Mouse (Mus musculus) lung, postnatal 25 days (tissue): ENCODE data around the gene Gm20388.

Source experiments
- DNase-seq: peaks from one replicate; pipeline ENCODE4 v3.0.0; 2022; ENCODE audit warnings: low spot score

The Gm20388 gene

GRCm38 (mm10) chr8:123648245-123649170 lies 3737.9 kb downstream of the Gm20388 start:
- peak; percentile 54 for DNase-seq

GRCm38 (mm10) chr8:123649483-123649882 lies 3738.8 kb downstream of the Gm20388 start:
- DNase-seq: no peak

GRCm38 (mm10) chr8:123651390-123652098 lies 3740.9 kb downstream of the Gm20388 start:
- no peak for DNase-seq

GRCm38 (mm10) chr8:123652641-123653040 lies 3742.0 kb downstream of the Gm20388 start:
- DNase-seq: no peak

- DNase-seq: peak; percentile 92
Observed at GRCm38 (mm10) chr8:123653308-123653993, 3742.8 kb downstream of the Gm20388 start, which contains the start of gene Rhou. Gene Rhou (plus strand): TSS chr8:123653929.

GRCm38 (mm10) chr8:123653994-123654569 lies 3743.4 kb downstream of the Gm20388 start:
- peak; percentile 41 for DNase-seq

GRCm38 (mm10) chr8:123654763-123655162 lies 3744.1 kb downstream of the Gm20388 start:
- no peak for DNase-seq

GRCm38 (mm10) chr8:123655351-123655779 lies 3744.7 kb downstream of the Gm20388 start:
- no peak for DNase-seq

GRCm38 (mm10) chr8:123657826-123658225 lies 3747.2 kb downstream of the Gm20388 start:
- no peak for DNase-seq

GRCm38 (mm10) chr8:123659469-123660057 lies 3748.9 kb downstream of the Gm20388 start:
- no peak for DNase-seq

- no peak for DNase-seq
Observed at GRCm38 (mm10) chr8:123661515-123661914, 3750.9 kb downstream of the Gm20388 start.

- DNase-seq: no peak
Observed at GRCm38 (mm10) chr8:123665580-123665979, 3754.9 kb downstream of the Gm20388 start.

GRCm38 (mm10) chr8:123666832-123667231 lies 3756.2 kb downstream of the Gm20388 start:
- no peak for DNase-seq

GRCm38 (mm10) chr8:123668681-123669080 lies 3758.0 kb downstream of the Gm20388 start:
- DNase-seq: no peak

GRCm38 (mm10) chr8:123670766-123671165 lies 3760.1 kb downstream of the Gm20388 start:
- no peak for DNase-seq

- DNase-seq: no peak
Observed at GRCm38 (mm10) chr8:123671454-123671853, 3760.8 kb downstream of the Gm20388 start.

GRCm38 (mm10) chr8:123672648-123673047 lies 3762.0 kb downstream of the Gm20388 start:
- no peak for DNase-seq

GRCm38 (mm10) chr8:123675611-123676010 lies 3765.0 kb downstream of the Gm20388 start:
- no peak for DNase-seq

- no peak for DNase-seq
Observed at GRCm38 (mm10) chr8:123678390-123678789, 3767.7 kb downstream of the Gm20388 start.

- peak; percentile 24 for DNase-seq
Observed at GRCm38 (mm10) chr8:123682073-123682761, 3771.6 kb downstream of the Gm20388 start.

- no peak for DNase-seq
Observed at GRCm38 (mm10) chr8:123683321-123683720, 3772.7 kb downstream of the Gm20388 start.
